Mouse (Mus musculus): Measurements from ENCODE around the gene Pex11a. TPM values are rescaled to one million over a fixed set of nuclear protein-coding genes. Genes with fewer than 3 reads are reported as not detected.

Pex11a gene
- total RNA-seq, 2 experiments from 2014 or later = 13.2 to 15.2 TPM

Other genes starting within 250 kb of the Pex11a start
- not detected for gene Rhcg, start 125.5 kb downstream of the Pex11a start, total RNA-seq (2021)
- gene Ticrr, start 82.9 kb downstream of the Pex11a start, total RNA-seq (2021) = under 1 TPM; 0.13 to 0.22 TPM
- 1 to 10 TPM; 1.7 to 1.8 TPM for gene Kif7, start 27.4 kb downstream of the Pex11a start, total RNA-seq (2021)
- gene Plin1, start 10.2 kb downstream of the Pex11a start, total RNA-seq (2021) = 10 to 100 TPM in 1 of 2 experiments, 1 to 10 TPM in 1; 5.2 to 10.6 TPM
- under 1 TPM in 1 of 2 experiments, not detected in 1; 0.21 TPM for gene Wdr93, start within 50 bp of the Pex11a start, total RNA-seq (2021)
- gene Mesp1, start 50.7 kb upstream of the Pex11a start, total RNA-seq (2021) = not detected
- under 1 TPM in 1 of 2 experiments, not detected in 1; 0.17 TPM for gene Mesp2, start 67.6 kb upstream of the Pex11a start, total RNA-seq (2021)
- gene Anpep, start 117.9 kb upstream of the Pex11a start, total RNA-seq (2021) = 10 to 100 TPM; 13.7 to 17.4 TPM
- 10 to 100 TPM; 19.2 to 21.5 TPM for gene Ap3s2, start 177.5 kb upstream of the Pex11a start, total RNA-seq (2021)
- 10 to 100 TPM; 11.4 to 11.7 TPM for gene Arpin, start 192.2 kb upstream of the Pex11a start, total RNA-seq (2021)

Data from heart, postnatal 25 days (tissue).